Mouse (Mus musculus) heart, embryonic 16.5 days (tissue): ENCODE results near the gene Zscan20. TPM values are rescaled to one million over a fixed set of nuclear protein-coding genes. Genes with fewer than 3 reads are reported as not detected.
"Not testable (repeated sequence)": the region's sequence is repeated elsewhere in the genome, so short reads cannot be mapped to it uniquely, and the experiment has no call there.

Experiments
- ATAC-seq: fragments of 200-750 bp; cut with Nextera tagmentation; replicated peaks from 2 replicates; pipeline ENCODE4 v1.8.0; 2017; ENCODE audit warnings: moderate number of reproducible peaks; ENCODE audit not compliant: insufficient read depth, low FRiP score; ENCODE audit errors: extremely low read depth
- H3K27ac ChIP-seq: fragments of 300-500 bp; sonication (generic); 2 replicates; pipeline ENCODE4 v1.5.1; 2014; ENCODE audit warnings: mild to moderate bottlenecking, low read length, control low read depth, moderate library complexity
- H3K27me3 ChIP-seq: fragments of 300-500 bp; sonication (generic); 2 replicates; pipeline ENCODE4 v1.6.1; 2014; ENCODE audit warnings: low read length, mixed read lengths; ENCODE audit not compliant: control insufficient read depth, insufficient read depth
- H3K36me3 ChIP-seq: fragments of 300-500 bp; sonication (generic); 2 replicates; pipeline ENCODE4 v1.6.1; 2014; ENCODE audit not compliant: control insufficient read depth, insufficient read depth
- H3K4me1 ChIP-seq: fragments of 300-500 bp; sonication (generic); 2 replicates; pipeline ENCODE4 v1.6.1; 2014; ENCODE audit warnings: low read length, mixed read lengths; ENCODE audit not compliant: control insufficient read depth, insufficient read depth
- H3K4me2 ChIP-seq: fragments of 300-500 bp; sonication (generic); 2 replicates; pipeline ENCODE4 v1.6.1; 2014; ENCODE audit warnings: low read depth, mild to moderate bottlenecking, control low read depth, low read length
- H3K4me3 ChIP-seq: fragments of 300-500 bp; sonication (generic); 2 replicates; pipeline ENCODE4 v1.5.1; 2014; ENCODE audit warnings: mild to moderate bottlenecking, control low read depth, low read length
- H3K9ac ChIP-seq: fragments of 300-500 bp; sonication (generic); 2 replicates; pipeline ENCODE4 v1.6.1; 2014; ENCODE audit warnings: low read length, control low read depth
- H3K9me3 ChIP-seq: fragments of 300-500 bp; sonication (generic); replicated peaks from 2 replicates; pipeline ENCODE4 v1.6.1; 2016; ENCODE audit warnings: low read length; ENCODE audit not compliant: control insufficient read depth
- WGBS: fragments of 180-500 bp; shearing (Covaris S2); extraction: QIAGEN DNeasy Blood & Tissue Kit; methylation state at CpG from one replicate; pipeline ENCODE4 v1.1.7; 2014; 5-methylcytosine and 5-hydroxymethylcytosine counted together
- polyA plus RNA-seq: library from polyadenylated mRNA; unstranded; fragments of >200 nt; fragmentation: Nextera tagmentation; extraction: Ambion mirVana; gene quantifications from 2 replicates; pipeline ENCODE4 v1.2.1, GENCODE M21; 2015

The Zscan20 gene
- polyA plus RNA-seq, 1 experiment from 2014 or later, result 2.9 TPM

- ATAC-seq, result 0 out of 2 replicates have a peak, but pooled peaks have one; percentile 20
- no peak within 1 kb of the TSS for H3K4me3 ChIP-seq
These were observed 8.5 kb upstream of the Zscan20 start, which contains the start of gene Tlr12 for GRCm38 (mm10) chr4:128618246-128618911. TSS of gene Tlr12 (minus strand) at chr4:128618619.

GRCm38 (mm10) chr4:128617363-128618120 lies 7.6 kb upstream of the Zscan20 start:
- Histone ChIP-seq H3K9ac (no peak overlapping the region), H3K27me3 (peaks cover 7% of the 10 kb centered on the region; the same call in 1 of the 2 replicates), H3K4me2 (peak overlapping the region; percentile 28), H3K27ac (no peak overlapping the region), H3K36me3 (no peaks in the 10 kb centered on the region), H3K4me1 (peaks cover 6% of the 10 kb centered on the region), H3K4me3 (no peak overlapping the region), H3K9me3 (no peaks in the 10 kb centered on the region)
- ATAC-seq, result 0 out of 2 replicates have a peak, but pooled peaks have one; percentile 28
- 42% methylated on average over 17 of the region's 17 CpGs for WGBS

More at GRCm38 (mm10) chr4:128618246-128618911, 8.5 kb upstream of the Zscan20 start, which contains the start of gene Tlr12:
- Histone ChIP-seq H3K9me3 (no peaks in the 10 kb centered on the region), H3K9ac (no peak within 1 kb of the TSS), H3K4me1 (peaks cover 6% of the 10 kb centered on the region), H3K4me2 (peak within 1 kb of the TSS; percentile 28), H3K36me3 (no peaks in the 10 kb centered on the region), H3K27me3 (peaks cover 7% of the 10 kb centered on the region; the same call in 1 of the 2 replicates), H3K27ac (no peak within 1 kb of the TSS; the same call in 1 of the 2 replicates)
- WGBS, result 52% methylated on average over 15 of the region's 15 CpGs

- Histone ChIP-seq H3K36me3 (no peaks in the 10 kb centered on the region), H3K27ac (no peak overlapping the region), H3K9me3 (no peaks in the 10 kb centered on the region), H3K27me3 (peaks cover 7% of the 10 kb centered on the region; the same call in 1 of the 2 replicates), H3K4me1 (peaks cover 6% of the 10 kb centered on the region), H3K9ac (no peak overlapping the region), H3K4me2 (no peak overlapping the region), H3K4me3 (no peak overlapping the region)
- 81% methylated on average over 14 of the region's 14 CpGs for WGBS
- no peak; the same call in 1 of the 2 replicates for ATAC-seq
These were observed 5.9 kb upstream of the Zscan20 start for GRCm38 (mm10) chr4:128615761-128616160.

- Histone ChIP-seq H3K4me1 (peaks cover 11% of the 10 kb centered on the region), H3K36me3 (no peaks in the 10 kb centered on the region), H3K4me2 (no peak overlapping the region), H3K9ac (no peak overlapping the region), H3K27ac (no peak overlapping the region), H3K4me3 (no peak overlapping the region), H3K27me3 (peaks cover 7% of the 10 kb centered on the region; the same call in 1 of the 2 replicates), H3K9me3 (no peaks in the 10 kb centered on the region)
- WGBS, result 21% methylated on average over 8 of the region's 8 CpGs
- no peak for ATAC-seq
These were observed 3.4 kb upstream of the Zscan20 start for GRCm38 (mm10) chr4:128613326-128613725.

GRCm38 (mm10) chr4:128611726-128612125 lies 1.8 kb upstream of the Zscan20 start:
- not testable (repeated sequence) for H3K27ac ChIP-seq, H3K4me2 ChIP-seq, H3K27me3 ChIP-seq, H3K9ac ChIP-seq, H3K36me3 ChIP-seq, H3K4me3 ChIP-seq, H3K9me3 ChIP-seq, ATAC-seq
- 67% methylated on average over 3 of the region's 3 CpGs for WGBS
- H3K4me1 ChIP-seq, result peaks cover 10% of the 10 kb centered on the region

GRCm38 (mm10) chr4:128610706-128611105 lies 808 bp upstream of the Zscan20 start:
- peak overlapping the region; percentile 81 for H3K4me2 ChIP-seq
- 0 out of 2 replicates have a peak overlapping the region, but pooled peaks have one; percentile 12 for H3K27ac ChIP-seq
- no peak for ATAC-seq
- peaks cover 10% of the 10 kb centered on the region for H3K4me1 ChIP-seq
- no peaks in the 10 kb centered on the region for H3K9me3 ChIP-seq
- H3K27me3 ChIP-seq, result peaks cover under 1% of the 10 kb centered on the region; the same call in 1 of the 2 replicates
- 22% methylated on average over 10 of the region's 10 CpGs for WGBS
- no peaks in the 10 kb centered on the region for H3K36me3 ChIP-seq
- peak overlapping the region; percentile 74; the same call in 1 of the 2 replicates for H3K4me3 ChIP-seq
- no peak overlapping the region; the same call in 1 of the 2 replicates for H3K9ac ChIP-seq

- no peaks in the 10 kb centered on the region for H3K27me3 ChIP-seq
- no peak; the same call in 1 of the 2 replicates for ATAC-seq
- peak overlapping the region; percentile 76 for H3K9ac ChIP-seq
- 8% methylated on average over 25 of the region's 27 CpGs for WGBS
- no peaks in the 10 kb centered on the region for H3K9me3 ChIP-seq
- peak overlapping the region; percentile 81 for H3K4me2 ChIP-seq
- peaks cover 10% of the 10 kb centered on the region for H3K4me1 ChIP-seq
- peak overlapping the region; percentile 74 for H3K4me3 ChIP-seq
- H3K36me3 ChIP-seq, result no peaks in the 10 kb centered on the region
- 0 out of 2 replicates have a peak overlapping the region, but pooled peaks have one; percentile 19 for H3K27ac ChIP-seq
These were observed 498 bp downstream of the Zscan20 start for GRCm38 (mm10) chr4:128609276-128609924.

- 0 out of 2 replicates have a peak overlapping the region, but pooled peaks have one; percentile 1 for H3K4me2 ChIP-seq
- WGBS, result 73% methylated on average over 11 of the region's 11 CpGs
- no peak for ATAC-seq
These were observed 2.2 kb downstream of the Zscan20 start for GRCm38 (mm10) chr4:128607661-128608060.

More at GRCm38 (mm10) chr4:128607661-128608060, 2.2 kb downstream of the Zscan20 start:
- Histone ChIP-seq H3K4me1 (peaks cover 10% of the 10 kb centered on the region), H3K36me3 (peaks cover 3% of the 10 kb centered on the region; the same call in 1 of the 2 replicates), H3K27me3 (no peaks in the 10 kb centered on the region), H3K4me3 (no peak overlapping the region), H3K27ac (no peak overlapping the region), H3K9ac (no peak overlapping the region), H3K9me3 (no peaks in the 10 kb centered on the region)
